Mouse (Mus musculus) brown adipose tissue, adult 24 weeks (tissue): ENCODE results near the gene Usp35. TPM values are rescaled to one million over a fixed set of nuclear protein-coding genes. Genes with fewer than 3 reads are reported as not detected.

Experiments
- H3K27ac ChIP-seq: fragments of 200-500 bp; replicated peaks from 2 replicates; pipeline ENCODE4 v1.5.1; 2012; ENCODE audit warnings: low read depth, mild to moderate bottlenecking, low read length
- H3K4me1 ChIP-seq: fragments of 200-500 bp; 2 replicates; pipeline ENCODE4 v1.6.1; 2012; ENCODE audit warnings: low read length, mixed read lengths; ENCODE audit not compliant: control insufficient read depth, insufficient read depth, insufficient read length
- H3K4me3 ChIP-seq: fragments of 200-500 bp; 2 replicates; pipeline ENCODE4 v1.5.1; 2012; ENCODE audit warnings: low read depth, mild to moderate bottlenecking, low read length, moderate library complexity; ENCODE audit not compliant: insufficient read depth
- polyA plus RNA-seq: library from polyadenylated mRNA; stranded (reverse); fragments of >200 nt; gene quantifications from 2 replicates; pipeline ENCODE4 v1.2.4, GENCODE M21; 2012; ENCODE audit not compliant: missing spikeins, insufficient read depth, insufficient read length

Gene Usp35
- polyA plus RNA-seq, 1 experiment, result 2.3 TPM

DNA sequence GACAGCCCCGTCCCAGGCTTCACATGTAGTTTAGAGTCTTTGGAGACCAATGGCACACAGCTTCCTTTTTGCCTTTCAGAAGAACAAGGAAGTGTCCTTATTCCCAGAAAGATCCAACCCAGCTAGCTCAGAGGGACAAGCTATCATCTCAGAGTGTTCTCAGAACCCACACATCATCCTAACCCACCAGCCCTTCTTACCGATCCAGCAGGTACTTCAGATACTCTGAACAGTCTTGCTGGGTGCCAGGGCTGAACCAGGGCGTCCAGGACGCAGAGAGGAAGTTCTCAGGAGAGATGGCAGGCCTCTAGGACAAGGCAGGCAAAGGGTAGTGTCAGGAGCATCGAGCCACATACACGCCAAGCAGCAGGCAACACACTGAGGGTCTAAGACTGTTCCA lies 19.0 kb downstream of the Usp35 start:
- H3K27ac ChIP-seq, result no peak overlapping the region
- H3K4me3 ChIP-seq, result no peak overlapping the region
- no peaks in the 10 kb centered on the region for H3K4me1 ChIP-seq

DNA sequence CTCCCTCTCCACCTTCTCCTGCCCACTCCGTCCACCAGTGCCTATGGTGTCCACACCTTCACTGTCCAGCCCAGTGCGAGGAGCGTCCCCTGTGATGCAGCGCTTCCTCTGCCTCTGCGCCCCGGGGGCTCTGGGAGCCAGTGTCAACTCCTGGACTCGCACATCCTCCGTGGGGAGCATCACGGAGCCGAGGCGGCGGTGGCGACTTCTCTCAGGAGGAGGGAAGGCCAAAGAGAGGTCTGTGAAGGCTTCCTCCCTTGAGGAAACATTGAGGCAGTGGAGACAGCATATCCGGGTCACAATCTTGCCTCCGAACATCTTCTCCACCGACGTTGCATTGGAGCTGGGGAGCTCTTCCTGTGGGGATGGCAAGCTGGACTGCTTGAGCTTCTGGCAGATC lies 19.6 kb downstream of the Usp35 start:
- Histone ChIP-seq H3K4me1 (no peaks in the 10 kb centered on the region), H3K4me3 (no peak overlapping the region), H3K27ac (no peak overlapping the region)

DNA sequence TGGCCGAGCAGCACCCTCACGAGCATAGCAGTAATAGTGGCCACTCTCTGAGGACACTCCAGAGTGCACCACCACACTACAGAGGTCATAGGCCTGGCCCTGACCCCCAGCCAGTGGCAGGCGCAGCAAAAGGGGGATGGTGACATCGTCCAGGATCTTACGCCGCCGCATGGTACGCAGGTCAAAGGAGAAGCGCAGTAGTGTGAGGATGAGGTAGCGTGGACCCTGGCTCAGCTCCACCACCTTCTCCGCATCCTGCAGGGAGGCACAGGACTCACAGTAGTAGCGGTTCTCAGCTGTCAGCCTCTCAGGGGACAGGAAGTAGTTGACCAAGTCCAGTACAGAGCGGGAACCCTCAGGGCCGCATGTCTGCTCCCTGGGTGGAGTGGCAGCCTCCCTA lies 20.2 kb downstream of the Usp35 start:
- Histone ChIP-seq H3K4me3 (no peak overlapping the region), H3K27ac (no peak overlapping the region), H3K4me1 (no peaks in the 10 kb centered on the region)

DNA sequence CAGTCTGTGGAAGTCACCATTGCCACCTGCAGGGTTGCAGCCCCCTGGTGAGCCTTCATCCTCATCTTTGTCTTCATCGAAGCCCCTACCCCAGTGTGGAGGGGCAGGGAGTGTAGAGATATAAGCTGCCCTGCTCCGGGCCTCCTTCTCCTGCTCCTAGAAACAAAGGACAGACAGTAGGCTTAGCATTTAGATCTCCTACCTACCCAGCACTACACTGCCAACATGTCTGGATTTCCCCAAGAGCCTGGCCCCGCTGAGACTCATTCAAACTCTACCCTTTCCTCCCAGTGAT lies 21.5 kb downstream of the Usp35 start:
- H3K4me1 ChIP-seq, result no peaks in the 10 kb centered on the region

DNA sequence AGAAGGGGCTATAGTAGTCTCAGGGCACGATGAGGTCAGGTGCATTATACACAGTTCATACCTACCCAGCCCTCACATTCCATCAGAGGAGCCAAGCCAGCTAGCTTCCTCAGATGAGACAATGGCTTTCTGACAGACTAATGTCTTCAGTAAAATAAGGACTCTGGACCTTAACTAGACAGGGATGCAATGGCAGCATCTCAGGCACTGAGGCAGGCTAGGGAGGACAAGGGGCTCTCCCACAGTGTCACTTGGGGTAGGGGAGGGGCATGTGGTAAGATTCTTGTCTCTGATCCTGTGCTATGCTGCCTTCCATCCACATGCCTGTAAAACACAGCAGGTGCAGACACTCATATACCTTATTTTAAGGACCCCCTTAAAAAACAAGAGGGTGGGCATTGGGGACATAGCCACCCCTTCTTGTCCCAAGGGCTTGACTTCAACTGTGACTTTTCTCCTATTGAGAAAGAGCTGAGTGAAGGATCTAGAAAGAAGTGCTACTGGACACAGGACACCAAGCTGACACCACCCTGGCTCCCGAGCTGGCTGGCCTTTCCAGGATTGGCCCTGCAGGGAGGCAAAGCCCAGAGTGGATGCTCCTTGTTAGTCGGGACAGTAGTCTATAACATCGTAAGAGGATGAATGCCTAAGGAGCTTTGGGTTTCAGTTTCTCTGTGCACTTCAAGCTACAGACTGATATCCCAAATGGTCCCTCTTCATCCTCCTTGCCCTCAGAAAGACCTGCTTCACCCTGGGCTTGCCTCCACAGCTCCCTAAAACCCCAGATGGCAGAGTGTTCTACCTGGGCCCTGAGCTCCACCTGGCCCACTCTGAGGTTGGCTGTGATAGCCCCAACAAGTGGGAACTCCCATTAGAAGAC lies 22.1 kb downstream of the Usp35 start:
- no peak overlapping the region for H3K4me3 ChIP-seq
- no peak overlapping the region for H3K27ac ChIP-seq
- no peaks in the 10 kb centered on the region for H3K4me1 ChIP-seq

More for the DNA sequence above, 21.5 kb downstream of the Usp35 start:
- Histone ChIP-seq H3K27ac (no peak overlapping the region), H3K4me3 (no peak overlapping the region)

DNA sequence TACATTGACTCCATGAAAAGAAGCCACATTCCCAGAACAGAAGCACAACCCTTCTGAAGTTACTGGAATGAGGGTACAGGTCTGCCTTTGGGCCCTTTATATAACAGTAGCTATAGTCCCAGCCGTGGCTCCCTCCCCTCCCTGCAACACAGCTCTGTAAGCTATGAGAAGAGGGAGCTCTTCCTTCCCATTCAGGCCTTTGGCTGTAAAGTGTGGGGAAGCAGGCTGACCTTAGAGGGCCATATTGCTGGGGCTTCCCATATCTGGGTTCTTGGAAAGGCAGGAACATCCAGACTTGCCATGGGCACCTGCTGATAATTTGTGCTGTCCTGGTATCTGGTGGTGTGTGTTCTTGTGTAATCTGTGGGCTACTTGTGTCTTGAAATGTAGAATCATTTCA lies 24.3 kb downstream of the Usp35 start:
- no peak overlapping the region for H3K27ac ChIP-seq
- H3K4me3 ChIP-seq, result no peak overlapping the region
- H3K4me1 ChIP-seq, result no peaks in the 10 kb centered on the region

DNA sequence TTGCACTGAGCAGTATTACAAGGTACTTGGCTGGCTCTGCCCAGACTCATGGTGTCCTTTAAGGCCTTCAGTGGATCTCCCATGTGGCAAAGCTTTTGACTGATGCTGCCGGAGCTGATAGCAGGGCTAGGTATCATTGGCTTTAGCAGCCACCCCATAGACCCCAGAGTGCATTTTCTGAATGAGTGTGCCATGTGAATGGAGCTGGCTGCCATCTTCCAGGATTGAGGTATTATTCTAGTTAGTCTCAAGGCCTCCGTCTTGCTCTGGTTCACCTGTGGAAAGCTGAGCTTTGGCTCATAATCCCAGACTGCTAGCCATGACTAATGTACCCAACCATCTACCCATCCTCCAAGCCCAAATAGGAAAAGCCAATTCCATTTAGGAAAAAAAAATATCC lies 25.0 kb downstream of the Usp35 start:
- no peak overlapping the region for H3K4me3 ChIP-seq
- no peak overlapping the region for H3K27ac ChIP-seq
- no peaks in the 10 kb centered on the region for H3K4me1 ChIP-seq

DNA sequence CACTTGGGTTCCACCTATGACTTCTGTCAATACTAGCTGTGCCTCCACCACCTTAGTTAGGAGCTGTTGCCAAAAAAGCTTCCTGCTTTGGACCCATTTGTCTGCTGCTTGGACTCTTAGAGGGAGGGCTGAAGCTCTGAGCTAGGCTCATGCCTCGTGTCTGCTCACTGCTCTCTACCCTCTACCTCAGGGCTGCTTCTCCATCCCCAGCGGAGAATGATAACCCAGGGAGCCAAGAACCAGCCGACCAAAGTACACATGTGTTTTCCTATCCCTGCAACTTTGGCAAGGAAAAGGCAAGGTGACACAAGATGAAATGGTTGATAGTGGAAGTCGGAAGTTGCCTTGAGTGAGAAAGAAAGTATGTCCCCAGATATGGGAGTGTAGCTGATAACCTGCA lies 26.6 kb downstream of the Usp35 start:
- no peaks in the 10 kb centered on the region for H3K4me1 ChIP-seq
- no peak overlapping the region for H3K27ac ChIP-seq
- no peak overlapping the region for H3K4me3 ChIP-seq

DNA sequence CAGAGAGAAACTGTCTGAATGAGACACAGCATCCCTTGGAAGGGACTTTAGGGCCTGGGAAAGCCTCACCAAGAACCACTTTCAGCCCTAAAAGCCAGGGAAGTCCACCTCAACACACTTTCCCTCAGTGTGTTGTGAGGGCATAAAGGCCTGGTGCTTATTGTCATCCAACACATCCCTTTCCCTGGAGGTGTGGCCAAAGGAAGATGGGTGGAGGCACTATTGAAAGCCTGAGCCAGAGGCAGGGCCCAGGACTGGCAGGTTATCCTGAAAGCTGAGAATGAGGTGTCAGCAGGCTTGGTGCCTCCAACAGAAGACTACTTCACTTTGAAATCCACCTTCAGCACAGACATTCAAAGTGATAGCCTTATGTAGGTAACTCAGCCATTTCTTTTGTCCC lies 27.3 kb downstream of the Usp35 start:
- no peaks in the 10 kb centered on the region for H3K4me1 ChIP-seq
- no peak overlapping the region for H3K27ac ChIP-seq
- H3K4me3 ChIP-seq, result no peak overlapping the region

DNA sequence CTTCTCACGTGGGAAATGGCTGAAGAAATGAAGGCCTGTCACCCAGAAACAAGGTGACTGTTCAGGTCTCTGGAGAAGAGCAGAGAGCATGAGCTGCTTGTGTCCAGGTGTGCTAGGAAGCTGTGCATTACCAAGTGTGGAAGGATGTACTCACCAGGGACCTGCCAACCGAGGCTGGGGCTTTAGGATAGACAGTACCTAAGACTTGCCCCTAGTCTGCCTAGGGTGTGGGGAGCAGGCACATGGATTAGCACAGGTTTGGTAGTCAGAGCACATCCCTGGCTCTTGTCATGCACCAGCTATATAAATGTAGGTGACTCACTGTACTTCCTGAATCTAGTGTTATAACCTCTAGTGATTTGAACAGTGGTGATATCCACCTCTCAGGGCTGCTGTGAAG lies 28.2 kb downstream of the Usp35 start:
- Histone ChIP-seq H3K4me1 (no peaks in the 10 kb centered on the region), H3K27ac (no peak overlapping the region), H3K4me3 (no peak overlapping the region)

DNA sequence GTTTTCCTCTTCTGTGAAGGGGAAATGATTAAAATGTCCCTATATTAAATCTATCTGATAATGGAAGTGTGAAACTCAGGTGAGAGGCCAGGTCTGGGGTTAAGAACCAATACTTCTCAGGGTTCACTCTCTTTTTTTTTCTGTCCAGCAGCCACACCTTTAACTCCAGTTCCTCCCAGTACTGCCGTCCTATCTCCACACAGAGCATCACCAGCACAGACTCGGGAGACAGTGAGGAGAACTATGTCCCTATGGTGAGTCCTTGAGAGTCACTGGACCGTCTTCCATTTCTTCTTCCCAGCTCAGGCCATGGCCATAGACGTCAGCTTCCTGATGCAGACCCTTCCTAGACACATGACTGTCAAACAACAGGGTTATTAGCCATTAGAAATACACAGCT lies 28.9 kb downstream of the Usp35 start:
- Histone ChIP-seq H3K4me3 (no peak overlapping the region), H3K4me1 (no peaks in the 10 kb centered on the region), H3K27ac (no peak overlapping the region)

DNA sequence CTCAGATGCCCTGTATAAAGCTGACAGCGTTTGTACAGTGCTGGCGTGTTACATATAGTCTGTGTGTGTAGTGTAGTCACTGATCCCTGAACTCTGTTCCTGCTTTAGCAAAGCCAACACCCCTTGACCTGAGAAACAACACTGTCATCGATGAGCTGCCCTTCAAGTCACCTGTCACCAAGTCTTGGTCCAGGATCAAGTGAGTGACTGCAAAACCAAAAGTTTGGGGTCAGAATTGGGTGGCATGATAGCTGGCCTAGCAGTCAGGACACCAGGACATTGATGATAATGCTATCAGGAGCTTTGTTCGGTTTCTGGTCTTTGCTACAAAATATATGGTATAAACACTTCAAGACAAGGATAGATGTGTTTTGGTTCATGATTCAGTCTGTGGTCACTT lies 29.6 kb downstream of the Usp35 start:
- Histone ChIP-seq H3K4me3 (no peak overlapping the region), H3K27ac (no peak overlapping the region), H3K4me1 (no peaks in the 10 kb centered on the region)

DNA sequence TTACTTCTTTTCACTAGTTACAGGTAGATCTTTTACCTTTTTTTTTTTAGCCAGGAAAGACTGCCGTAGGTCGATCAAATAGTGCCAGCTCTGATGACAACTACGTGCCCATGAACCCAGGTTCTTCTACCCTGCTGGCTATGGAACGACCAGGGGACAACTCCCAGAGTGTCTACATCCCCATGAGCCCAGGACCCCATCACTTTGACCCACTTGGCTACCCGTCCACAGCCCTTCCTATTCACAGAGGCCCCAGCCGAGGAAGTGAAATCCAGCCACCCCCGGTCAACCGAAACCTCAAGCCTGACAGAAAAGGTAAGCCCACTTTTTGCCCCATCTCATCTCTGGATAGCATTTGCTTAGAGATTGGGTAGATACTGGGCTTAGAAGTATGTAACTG lies 30.5 kb downstream of the Usp35 start:
- no peak overlapping the region for H3K4me3 ChIP-seq

DNA sequence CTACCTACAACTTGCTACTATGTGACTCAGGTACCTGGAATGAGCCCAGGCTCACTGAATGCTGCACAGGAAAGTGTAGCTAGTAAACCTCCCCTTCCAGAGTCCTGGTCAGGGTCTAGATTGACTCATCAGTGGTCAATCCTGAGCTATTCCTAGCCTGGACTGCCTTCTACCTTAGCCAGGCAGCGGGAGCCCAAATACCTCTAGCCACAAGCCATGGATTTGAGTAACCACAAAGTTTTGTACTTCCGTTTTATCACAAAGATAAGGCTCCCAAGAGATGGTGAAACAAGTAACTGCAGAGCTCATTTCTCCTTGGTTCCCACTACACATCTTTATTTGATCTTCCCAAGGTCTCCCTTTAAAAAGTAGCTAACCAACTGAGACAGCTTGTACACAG lies 30.9 kb downstream of the Usp35 start:
- no peak overlapping the region for H3K4me3 ChIP-seq
- H3K27ac ChIP-seq, result no peak overlapping the region
- no peaks in the 10 kb centered on the region for H3K4me1 ChIP-seq

More for the DNA sequence above, 30.5 kb downstream of the Usp35 start:
- H3K4me1 ChIP-seq, result no peaks in the 10 kb centered on the region
- H3K27ac ChIP-seq, result no peak overlapping the region

DNA sequence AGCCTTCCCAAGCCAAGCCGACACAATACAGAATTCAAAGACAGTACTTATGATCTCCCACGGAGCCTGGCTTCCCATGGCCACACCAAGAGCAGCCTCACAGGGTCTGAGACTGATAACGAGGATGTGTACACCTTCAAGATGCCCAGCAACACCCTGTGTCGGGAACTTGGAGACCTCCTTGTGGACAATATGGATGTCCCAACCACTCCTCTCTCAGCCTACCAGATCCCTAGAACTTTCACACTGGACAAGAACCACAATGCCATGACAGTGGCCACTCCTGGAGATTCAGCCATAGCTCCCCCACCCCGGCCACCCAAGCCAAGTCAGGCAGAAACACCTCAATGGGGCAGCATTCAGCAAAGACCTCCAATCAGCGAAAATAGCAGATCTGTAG lies 32.9 kb downstream of the Usp35 start:
- H3K4me1 ChIP-seq, result no peaks in the 10 kb centered on the region
- no peak overlapping the region for H3K4me3 ChIP-seq
- no peak overlapping the region for H3K27ac ChIP-seq

DNA sequence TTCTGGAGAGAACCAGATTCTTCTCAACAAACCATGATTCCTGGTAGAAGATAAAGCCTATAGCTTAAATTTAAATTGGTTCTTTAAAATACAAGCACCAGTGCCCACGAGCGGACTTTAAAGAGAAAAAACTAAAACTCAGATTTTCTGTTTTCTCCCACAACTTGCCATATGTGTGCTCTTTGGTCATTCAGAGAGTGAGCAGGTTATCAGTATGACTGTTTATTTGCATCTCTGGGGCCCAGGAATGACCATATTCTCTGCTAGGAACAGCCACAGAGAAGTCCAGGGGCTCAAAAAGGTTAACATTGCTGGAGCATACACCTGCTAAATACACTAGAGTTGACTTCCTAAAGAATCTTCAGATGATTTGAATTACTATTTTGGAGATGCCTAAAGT lies 33.5 kb downstream of the Usp35 start:
- no peak overlapping the region for H3K4me3 ChIP-seq

More for the DNA sequence above, 33.5 kb downstream of the Usp35 start:
- H3K27ac ChIP-seq, result no peak overlapping the region
- H3K4me1 ChIP-seq, result no peaks in the 10 kb centered on the region
